Mouse (Mus musculus) embryonic facial prominence, embryonic 15.5 days (tissue): ENCODE data around the gene Camkv. TPM values are rescaled to one million over a fixed set of nuclear protein-coding genes. Genes with fewer than 3 reads are reported as not detected.

Experiments used
- ATAC-seq: fragments of 200-750 bp; cut with Nextera tagmentation; 2 replicates; pipeline ENCODE4 v1.8.0; 2017; ENCODE audit warnings: low read depth, moderate TSS enrichment; ENCODE audit not compliant: insufficient number of reproducible peaks, low FRiP score, low TSS enrichment
- H3K27ac ChIP-seq: fragments of 300-500 bp; sonication (generic); replicated peaks from 2 replicates; pipeline ENCODE4 v1.5.1; 2015; ENCODE audit warnings: mild to moderate bottlenecking, inconsistent platforms
- H3K27me3 ChIP-seq: fragments of 300-500 bp; sonication (generic); 2 replicates; pipeline ENCODE4 v1.6.1; 2015; ENCODE audit warnings: inconsistent platforms
- H3K36me3 ChIP-seq: fragments of 300-500 bp; sonication (generic); 2 replicates; pipeline ENCODE4 v1.6.1; 2015; ENCODE audit warnings: mild to moderate bottlenecking, inconsistent platforms
- H3K4me1 ChIP-seq: fragments of 300-500 bp; sonication (generic); 2 replicates; pipeline ENCODE4 v1.6.1; 2015; ENCODE audit warnings: inconsistent platforms
- H3K4me2 ChIP-seq: fragments of 300-500 bp; sonication (generic); replicated peaks from 2 replicates; pipeline ENCODE4 v1.6.1; 2015; ENCODE audit warnings: mild to moderate bottlenecking, inconsistent platforms
- H3K4me3 ChIP-seq: fragments of 300-500 bp; sonication (generic); replicated peaks from 2 replicates; pipeline ENCODE4 v1.5.1; 2015; ENCODE audit warnings: mild to moderate bottlenecking, inconsistent platforms
- H3K9ac ChIP-seq: fragments of 300-500 bp; sonication (generic); 2 replicates; pipeline ENCODE4 v1.6.1; 2015; ENCODE audit warnings: inconsistent platforms
- H3K9me3 ChIP-seq: fragments of 300-500 bp; sonication (generic); replicated peaks from 2 replicates; pipeline ENCODE4 v1.6.1; 2016; ENCODE audit warnings: inconsistent platforms
- WGBS: fragments of 180-500 bp; shearing (Covaris S2); methylation state at CpG from one replicate; pipeline ENCODE4 v1.1.7; 2015; 5-methylcytosine and 5-hydroxymethylcytosine counted together
- polyA plus RNA-seq: library from polyadenylated mRNA; unstranded; fragments of >200 nt; fragmentation: Nextera tagmentation; extraction: Ambion mirVana; gene quantifications from 2 replicates; pipeline ENCODE4 v1.2.1, GENCODE M21; 2015

Gene Camkv
- 5.9 and 6.0 TPM in 2 replicates for polyA plus RNA-seq

DNA sequence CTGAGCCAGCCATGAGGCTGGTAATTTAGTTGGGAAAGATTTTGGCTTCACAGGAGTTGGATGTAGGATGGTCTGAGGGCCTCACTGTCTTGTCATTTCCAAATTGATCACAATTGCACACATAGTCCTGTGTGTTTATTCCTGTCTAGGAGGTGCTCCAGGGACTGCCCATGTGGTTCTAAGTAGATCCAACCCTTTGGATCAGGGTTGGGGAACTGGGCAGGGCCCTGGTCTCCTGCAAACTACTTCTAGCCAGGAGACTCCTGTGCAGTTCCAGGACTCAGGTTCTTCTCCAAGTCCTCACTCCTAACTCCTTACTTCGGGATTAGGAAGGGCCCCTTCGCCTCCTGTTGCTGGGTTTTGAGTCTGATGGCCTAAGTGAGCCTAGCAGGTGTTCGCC is at the start of gene Camkv:
TSS of gene Camkv (plus strand) at position 301 of the 400 bp plus-strand sequence.
- Histone ChIP-seq H3K27ac (no peak within 1 kb of the TSS), H3K4me1 (peaks cover 17% of the 10 kb centered on the region), H3K27me3 (peaks cover 14% of the 10 kb centered on the region; the same call in 1 of the 2 replicates), H3K9me3 (no peaks in the 10 kb centered on the region), H3K4me2 (peak within 1 kb of the TSS; percentile 89), H3K36me3 (no peaks in the 10 kb centered on the region), H3K9ac (peak within 1 kb of the TSS; percentile 26; the same call in 1 of the 2 replicates), H3K4me3 (peak within 1 kb of the TSS; percentile 47)
- no peak for ATAC-seq
- WGBS: 5% methylated on average over 3 of the region's 3 CpGs

DNA sequence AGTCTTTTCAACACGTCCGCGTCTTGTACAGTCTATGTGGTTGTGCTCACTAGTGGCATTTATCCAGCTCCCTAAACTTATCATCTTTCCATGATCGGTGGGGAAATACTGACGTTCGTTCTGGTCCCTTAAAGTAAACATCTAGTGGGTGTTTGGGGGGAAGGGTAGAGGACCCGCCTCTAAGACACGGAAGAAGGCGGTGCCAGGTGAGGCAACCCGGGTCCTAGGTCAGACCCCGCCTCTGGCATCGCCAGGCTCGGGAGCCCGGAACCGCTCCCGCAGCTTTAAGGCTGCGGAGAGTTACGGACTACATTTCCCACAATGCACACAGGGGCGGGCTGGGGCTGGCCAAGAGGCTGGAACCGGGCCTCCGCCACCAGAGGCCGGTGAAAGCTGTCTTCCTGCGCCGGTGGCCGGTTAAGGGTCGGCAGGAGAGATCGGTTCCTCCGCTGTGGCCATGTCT is 47.6 kb upstream of the Camkv start, which contains the start of gene Mon1a:
TSS of gene Mon1a (plus strand) at position 348 of the 463 bp plus-strand sequence.
- Histone ChIP-seq H3K9me3 (no peaks in the 10 kb centered on the region), H3K27ac (peak within 1 kb of the TSS; percentile 77), H3K36me3 (no peaks in the 10 kb centered on the region), H3K27me3 (0 out of 2 replicates have a peak, but pooled peaks cover 6% of the 10 kb centered on the region), H3K9ac (peak within 1 kb of the TSS; percentile 82), H3K4me3 (peak within 1 kb of the TSS; percentile 82), H3K4me2 (peak within 1 kb of the TSS; percentile 78), H3K4me1 (peaks cover 21% of the 10 kb centered on the region)
- ATAC-seq: peak; percentile 95
- WGBS: under 1% methylated on average over 28 of the region's 28 CpGs

- H3K27ac ChIP-seq: peak overlapping the region; percentile 77
- H3K4me3 ChIP-seq: peak overlapping the region; percentile 82
- 0 out of 2 replicates have a peak, but pooled peaks cover 6% of the 10 kb centered on the region for H3K27me3 ChIP-seq
- peaks cover 21% of the 10 kb centered on the region for H3K4me1 ChIP-seq
- WGBS: under 1% methylated on average over 18 of the region's 18 CpGs
- H3K4me2 ChIP-seq: peak overlapping the region; percentile 78
- ATAC-seq: peak; percentile 72
- no peaks in the 10 kb centered on the region for H3K36me3 ChIP-seq
- H3K9me3 ChIP-seq: no peaks in the 10 kb centered on the region
- peak overlapping the region; percentile 82 for H3K9ac ChIP-seq
Measured at GRCm38 (mm10) chr9:107888267-107888850, 47.1 kb upstream of the Camkv start.

DNA sequence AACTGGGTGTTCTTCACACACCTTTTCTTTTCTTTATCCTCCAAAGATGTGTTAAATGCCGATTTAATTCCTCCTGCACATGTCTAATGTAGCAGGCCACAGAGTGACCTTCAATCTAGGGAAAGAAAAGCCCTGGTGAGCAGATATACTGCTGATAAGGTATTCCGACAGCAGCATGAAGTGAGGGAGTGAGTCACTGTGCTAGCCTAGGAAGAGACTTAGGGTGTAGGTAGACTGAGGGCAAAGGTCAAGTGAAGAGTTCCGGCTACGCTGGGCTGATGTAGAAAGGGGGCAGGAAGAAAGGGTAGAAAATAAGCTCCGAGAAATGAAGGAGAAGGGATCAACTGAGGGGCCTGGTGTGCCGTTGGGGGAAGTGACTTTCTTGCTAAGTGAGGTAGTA is 45.2 kb upstream of the Camkv start:
- no peak overlapping the region for H3K9ac ChIP-seq
- WGBS: 74% methylated on average over 6 of the region's 6 CpGs
- no peaks in the 10 kb centered on the region for H3K36me3 ChIP-seq
- peaks cover 21% of the 10 kb centered on the region for H3K4me1 ChIP-seq
- no peak for ATAC-seq
- H3K4me2 ChIP-seq: 0 out of 2 replicates have a peak overlapping the region, but pooled peaks have one; percentile 10
- 0 out of 2 replicates have a peak overlapping the region, but pooled peaks have one; percentile 4 for H3K4me3 ChIP-seq
- H3K27me3 ChIP-seq: 0 out of 2 replicates have a peak, but pooled peaks cover 6% of the 10 kb centered on the region
- peak overlapping the region; percentile 51; the same call in 1 of the 2 replicates for H3K27ac ChIP-seq
- H3K9me3 ChIP-seq: no peaks in the 10 kb centered on the region

GRCm38 (mm10) chr9:107891023-107891422 is 44.5 kb upstream of the Camkv start:
- 0 out of 2 replicates have a peak, but pooled peaks cover 6% of the 10 kb centered on the region for H3K27me3 ChIP-seq
- ATAC-seq: no peak
- H3K4me1 ChIP-seq: peaks cover 21% of the 10 kb centered on the region
- H3K9ac ChIP-seq: no peak overlapping the region
- no peak overlapping the region for H3K4me3 ChIP-seq
- H3K36me3 ChIP-seq: no peaks in the 10 kb centered on the region
- 96% methylated on average over 1 of the region's 1 CpGs for WGBS
- no peak overlapping the region for H3K4me2 ChIP-seq
- H3K9me3 ChIP-seq: no peaks in the 10 kb centered on the region
- H3K27ac ChIP-seq: no peak overlapping the region

DNA sequence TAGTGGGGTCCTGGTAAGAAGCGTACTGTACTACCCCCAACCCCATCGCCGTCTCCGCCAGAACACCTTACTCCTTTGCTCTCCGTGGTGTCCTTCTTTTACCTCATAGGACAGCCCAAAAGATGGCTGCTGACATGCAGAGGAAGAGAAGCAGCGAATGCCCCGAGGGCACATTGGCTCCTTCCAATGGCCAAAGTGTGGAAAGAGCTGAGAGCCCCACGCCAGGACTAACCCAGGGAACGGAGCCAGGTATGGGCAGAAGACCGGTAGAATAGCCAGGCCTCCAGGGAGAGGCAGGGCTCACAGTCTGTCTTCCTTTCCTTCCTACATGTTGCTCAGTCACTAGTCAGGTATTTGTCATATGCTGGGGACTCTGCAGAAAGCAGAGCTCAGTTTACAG is 36.9 kb upstream of the Camkv start:
- H3K4me2 ChIP-seq: no peak overlapping the region
- 78% methylated on average over 10 of the region's 10 CpGs for WGBS
- peaks cover 37% of the 10 kb centered on the region for H3K36me3 ChIP-seq
- peaks cover 21% of the 10 kb centered on the region for H3K27me3 ChIP-seq
- H3K9ac ChIP-seq: no peak overlapping the region
- no peak for ATAC-seq
- H3K4me1 ChIP-seq: peaks cover 9% of the 10 kb centered on the region
- no peak overlapping the region for H3K27ac ChIP-seq
- H3K9me3 ChIP-seq: no peaks in the 10 kb centered on the region
- H3K4me3 ChIP-seq: no peak overlapping the region

- Histone ChIP-seq H3K9me3 (no peaks in the 10 kb centered on the region), H3K4me3 (no peak overlapping the region), H3K27ac (no peak overlapping the region), H3K4me2 (no peak overlapping the region), H3K4me1 (peaks cover 10% of the 10 kb centered on the region), H3K27me3 (peaks cover 21% of the 10 kb centered on the region), H3K36me3 (peaks cover 37% of the 10 kb centered on the region), H3K9ac (no peak overlapping the region)
- WGBS: 68% methylated on average over 12 of the region's 12 CpGs
- no peak for ATAC-seq
Measured at GRCm38 (mm10) chr9:107899855-107900254, 35.6 kb upstream of the Camkv start.

DNA sequence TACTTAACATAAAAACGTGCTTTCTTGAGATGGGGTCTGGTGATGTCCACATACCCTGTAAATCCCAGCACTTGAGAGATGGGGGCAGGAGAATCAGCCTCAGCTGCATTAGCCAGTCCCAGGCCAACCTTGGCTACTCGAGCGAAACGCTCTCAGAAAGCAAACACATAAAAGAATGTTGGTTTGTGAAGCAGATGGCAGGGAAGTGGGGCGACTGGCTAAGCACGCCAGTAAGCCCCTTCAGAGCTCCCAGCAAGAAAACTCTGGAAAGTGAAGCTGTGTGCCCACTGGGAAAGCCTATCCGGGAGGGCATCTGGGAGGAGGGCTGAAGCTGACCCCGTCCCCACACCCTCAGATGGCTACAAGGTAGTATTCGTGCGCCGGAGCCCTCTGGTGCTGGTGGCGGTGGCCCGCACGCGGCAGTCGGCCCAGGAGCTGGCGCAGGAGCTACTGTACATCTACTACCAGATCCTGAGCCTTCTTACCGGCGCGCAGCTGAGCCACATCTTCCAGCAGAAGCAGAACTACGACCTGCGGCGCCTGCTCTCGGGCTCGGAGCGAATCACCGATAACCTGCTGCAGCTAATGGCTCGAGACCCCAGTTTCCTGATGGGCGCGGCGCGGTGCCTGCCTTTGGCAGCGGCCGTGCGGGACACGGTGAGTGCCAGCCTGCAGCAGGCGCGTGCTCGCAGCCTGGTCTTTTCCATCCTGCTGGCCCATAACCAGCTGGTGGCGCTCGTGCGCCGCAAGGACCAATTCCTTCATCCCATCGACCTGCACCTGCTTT is 34.4 kb upstream of the Camkv start:
- Histone ChIP-seq H3K36me3 (peaks cover 37% of the 10 kb centered on the region), H3K9ac (no peak overlapping the region), H3K4me2 (peak overlapping the region; percentile 47), H3K9me3 (no peaks in the 10 kb centered on the region), H3K27ac (no peak overlapping the region), H3K27me3 (peaks cover 21% of the 10 kb centered on the region), H3K4me3 (peak overlapping the region; percentile 27), H3K4me1 (peaks cover 18% of the 10 kb centered on the region)
- ATAC-seq: no peak
- WGBS: 11% methylated on average over 44 of the region's 44 CpGs

GRCm38 (mm10) chr9:107901627-107901914 is 33.9 kb upstream of the Camkv start:
- peaks cover 21% of the 10 kb centered on the region for H3K27me3 ChIP-seq
- WGBS: 19% methylated on average over 17 of the region's 17 CpGs
- no peak overlapping the region for H3K27ac ChIP-seq
- no peaks in the 10 kb centered on the region for H3K9me3 ChIP-seq
- peaks cover 23% of the 10 kb centered on the region for H3K4me1 ChIP-seq
- H3K36me3 ChIP-seq: peaks cover 35% of the 10 kb centered on the region
- H3K4me3 ChIP-seq: no peak overlapping the region
- ATAC-seq: no peak
- H3K9ac ChIP-seq: no peak overlapping the region
- H3K4me2 ChIP-seq: 0 out of 2 replicates have a peak overlapping the region, but pooled peaks have one; percentile 47

DNA sequence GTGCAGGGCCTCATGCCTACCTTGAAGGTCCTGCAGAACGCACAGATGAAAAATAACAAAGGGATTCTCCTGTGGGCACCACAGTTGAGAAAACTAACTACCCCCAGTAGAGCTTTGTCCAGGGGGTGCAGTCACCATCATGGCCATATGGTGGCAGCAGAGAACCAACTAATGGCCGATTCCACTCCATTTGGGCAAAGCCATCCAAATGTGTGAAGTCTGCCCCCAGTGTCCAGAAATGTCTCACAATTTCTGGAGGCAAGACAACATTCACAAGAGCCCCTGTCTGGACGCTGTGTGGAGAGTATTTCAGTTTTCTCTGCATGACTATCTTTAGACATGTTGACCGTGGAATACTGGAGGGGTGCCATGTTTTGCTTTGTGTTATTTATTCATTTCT is 30.7 kb upstream of the Camkv start:
- no peak overlapping the region for H3K9ac ChIP-seq
- H3K4me1 ChIP-seq: peaks cover 55% of the 10 kb centered on the region
- peaks cover 20% of the 10 kb centered on the region for H3K36me3 ChIP-seq
- WGBS: 1% methylated on average over 4 of the region's 4 CpGs
- peak; percentile 53; the same call in 1 of the 2 replicates for ATAC-seq
- H3K4me3 ChIP-seq: no peak overlapping the region
- no peaks in the 10 kb centered on the region for H3K9me3 ChIP-seq
- 0 out of 2 replicates have a peak overlapping the region, but pooled peaks have one; percentile 41 for H3K27ac ChIP-seq
- H3K27me3 ChIP-seq: peaks cover 15% of the 10 kb centered on the region
- H3K4me2 ChIP-seq: no peak overlapping the region

GRCm38 (mm10) chr9:107906252-107906966 is 29.1 kb upstream of the Camkv start, which contains the start of gene Mst1r:
Mst1r (plus strand) TSS chr9:107906873.
- no peaks in the 10 kb centered on the region for H3K27me3 ChIP-seq
- peak; percentile 88 for ATAC-seq
- H3K4me2 ChIP-seq: peak within 1 kb of the TSS; percentile 78
- no peaks in the 10 kb centered on the region for H3K9me3 ChIP-seq
- peaks cover 57% of the 10 kb centered on the region for H3K4me1 ChIP-seq
- peak within 1 kb of the TSS; percentile 54 for H3K4me3 ChIP-seq
- H3K27ac ChIP-seq: peak within 1 kb of the TSS; percentile 81
- H3K9ac ChIP-seq: peak within 1 kb of the TSS; percentile 45
- 15% methylated on average over 19 of the region's 19 CpGs for WGBS
- H3K36me3 ChIP-seq: peaks cover 10% of the 10 kb centered on the region
